Mouse (Mus musculus): ENCODE measurements at regions not wholly inside any gene's neighbourhood (a gene's known extent, or its start where the extent isn't known, plus 50 kb on each side); places are given as distances from the start of the nearest gene placed in this dataset.
A peak's percentile ranks its signal among the peaks of the same experiment; 100 is the strongest.
"Not testable (repeated sequence)": the region's sequence is repeated elsewhere in the genome, so short reads cannot be mapped to it uniquely, and the experiment has no call there.

DNA sequence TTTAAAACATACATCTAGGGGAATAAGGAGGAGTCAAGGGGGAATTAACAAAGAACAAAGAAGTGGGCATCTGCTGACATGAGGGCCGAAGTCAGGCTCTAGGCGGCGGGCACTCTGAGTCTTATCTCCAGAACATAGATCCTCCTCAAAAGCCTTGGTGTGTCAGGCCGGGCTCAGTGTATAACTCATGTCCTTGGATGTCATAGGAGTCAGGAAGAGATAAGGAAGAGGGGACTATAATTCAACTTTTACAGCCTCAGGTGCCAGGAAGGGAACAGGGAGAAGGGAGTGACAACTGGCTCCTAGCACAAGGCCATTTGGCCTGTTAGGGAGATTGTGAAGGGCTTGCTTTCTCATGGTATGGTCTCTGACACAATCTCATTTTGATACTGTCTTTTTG is 185.9 kb upstream of the Ube2e2 start:
- not testable (repeated sequence) for H3K36me3 ChIP-seq; H3K9me3 ChIP-seq (replicated peaks); H3K4me1 ChIP-seq; H3K27ac ChIP-seq; ATAC-seq; H3K4me3 ChIP-seq; H3K9ac ChIP-seq; H3K4me2 ChIP-seq; H3K27me3 ChIP-seq (replicated peaks)
- whole genome bisulfite sequencing (ENCODE audit: insufficient replicate concordance): 78% methylated on average over 4 of the region's 4 CpGs

- Histone ChIP-seq H3K27me3 (replicated peaks) (no peaks in the 10 kb centered on the region), H3K9me3 (replicated peaks) (no peaks in the 10 kb centered on the region), H3K4me3 (peak overlapping the region; percentile 33), H3K27ac (no peak overlapping the region), H3K4me2 (peak overlapping the region; percentile 57), H3K4me1 (peaks cover 5% of the 10 kb centered on the region; the same call in 1 of the 2 replicates), H3K36me3 (no peaks in the 10 kb centered on the region), H3K9ac (no peak overlapping the region)
- 3% methylated on average over 49 of the region's 49 CpGs for WGBS (ENCODE audit: insufficient replicate concordance)
- ATAC-seq: peak; percentile 30; the same call in 1 of the 2 replicates
These were observed 148.1 kb upstream of the Ube2e2 start for GRCm38 (mm10) chr14:19041984-19042760.

DNA sequence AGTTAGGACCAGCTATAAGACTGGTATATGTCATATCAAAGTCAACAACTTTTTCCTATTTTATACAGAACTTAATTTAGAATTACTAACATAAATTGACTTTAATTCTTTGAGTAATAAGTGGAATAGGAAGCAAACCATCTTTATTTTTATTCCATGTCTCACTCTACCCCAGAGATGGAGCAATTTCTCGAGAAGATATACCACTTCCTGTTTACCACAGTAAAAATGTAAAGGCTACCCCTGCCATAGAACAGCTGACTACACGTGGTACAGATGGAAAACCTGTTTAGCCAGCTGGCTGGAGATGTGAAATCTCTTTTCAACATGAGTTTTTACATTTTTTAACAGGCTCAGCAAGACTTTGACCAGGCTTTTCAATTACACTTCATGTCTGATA is 126.0 kb upstream of the Ube2e2 start:
- Histone ChIP-seq H3K4me2 (no peak overlapping the region), H3K4me3 (no peak overlapping the region), H3K4me1 (no peaks in the 10 kb centered on the region), H3K27me3 (replicated peaks) (no peaks in the 10 kb centered on the region), H3K9ac (no peak overlapping the region), H3K27ac (no peak overlapping the region), H3K36me3 (no peaks in the 10 kb centered on the region), H3K9me3 (replicated peaks) (no peaks in the 10 kb centered on the region)
- no peak for ATAC-seq
- 14% methylated on average over 2 of the region's 2 CpGs for WGBS (ENCODE audit: insufficient replicate concordance)

DNA sequence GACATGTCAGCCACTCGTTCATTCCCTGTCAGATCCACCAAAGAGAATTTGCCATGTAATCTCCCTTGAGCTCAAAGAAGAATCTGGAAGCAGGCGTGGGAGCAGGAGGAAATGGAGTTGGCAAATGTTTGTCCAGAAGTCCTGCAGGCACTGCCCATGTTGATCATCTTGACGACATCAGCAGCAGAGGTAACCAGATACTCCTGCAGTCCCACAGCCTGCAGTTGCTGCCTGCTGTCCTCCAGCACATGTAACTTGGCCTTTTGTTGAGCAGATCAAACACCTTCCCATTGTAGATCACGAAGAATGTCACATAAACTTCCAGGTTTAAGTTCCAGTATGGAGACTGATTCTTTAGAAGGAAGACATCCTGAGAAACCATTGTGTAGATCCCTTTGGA is 121.3 kb upstream of the Ube2e2 start:
- Histone ChIP-seq H3K27ac (no peak overlapping the region), H3K27me3 (replicated peaks) (no peaks in the 10 kb centered on the region), H3K4me1 (no peaks in the 10 kb centered on the region), H3K9ac (no peak overlapping the region), H3K4me3 (no peak overlapping the region), H3K9me3 (replicated peaks) (no peaks in the 10 kb centered on the region), H3K4me2 (no peak overlapping the region), H3K36me3 (no peaks in the 10 kb centered on the region)
- 46% methylated on average over 4 of the region's 4 CpGs for WGBS (ENCODE audit: insufficient replicate concordance)
- ATAC-seq: no peak

GRCm38 (mm10) chr14:19013558-19013957 is 119.5 kb upstream of the Ube2e2 start:
- not testable (repeated sequence) for H3K9me3 ChIP-seq (replicated peaks); ATAC-seq; H3K27me3 ChIP-seq (replicated peaks); H3K27ac ChIP-seq; H3K4me1 ChIP-seq; H3K4me3 ChIP-seq; H3K9ac ChIP-seq; H3K36me3 ChIP-seq; H3K4me2 ChIP-seq
- WGBS (ENCODE audit: insufficient replicate concordance): 72% methylated on average over 2 of the region's 2 CpGs

DNA sequence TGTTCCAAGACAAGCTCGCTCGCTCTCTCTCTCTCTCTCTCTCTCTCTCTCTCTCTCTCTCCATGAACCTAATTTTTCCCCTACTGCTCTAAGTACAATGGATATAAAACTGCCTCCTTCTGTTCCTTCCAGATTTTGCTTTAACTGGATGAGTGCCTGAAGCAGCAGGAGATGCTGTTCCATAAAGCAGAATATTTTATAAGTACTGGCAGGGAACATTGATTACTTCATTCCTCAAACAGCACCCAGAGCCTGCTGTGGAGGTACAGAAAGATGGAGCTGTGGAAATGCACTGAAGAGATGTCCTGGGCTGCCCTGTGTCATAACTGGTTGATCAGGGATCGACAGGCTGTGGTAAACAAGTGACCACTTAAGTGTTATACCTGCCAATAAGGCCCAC is 89.8 kb upstream of the Ube2e2 start:
- no peak for ATAC-seq
- WGBS (ENCODE audit: insufficient replicate concordance): 72% methylated on average over 3 of the region's 3 CpGs
- Histone ChIP-seq H3K36me3 (no peaks in the 10 kb centered on the region), H3K4me1 (no peaks in the 10 kb centered on the region), H3K27ac (no peak overlapping the region), H3K27me3 (replicated peaks) (no peaks in the 10 kb centered on the region), H3K4me2 (no peak overlapping the region), H3K9ac (no peak overlapping the region), H3K9me3 (replicated peaks) (no peaks in the 10 kb centered on the region), H3K4me3 (no peak overlapping the region)

DNA sequence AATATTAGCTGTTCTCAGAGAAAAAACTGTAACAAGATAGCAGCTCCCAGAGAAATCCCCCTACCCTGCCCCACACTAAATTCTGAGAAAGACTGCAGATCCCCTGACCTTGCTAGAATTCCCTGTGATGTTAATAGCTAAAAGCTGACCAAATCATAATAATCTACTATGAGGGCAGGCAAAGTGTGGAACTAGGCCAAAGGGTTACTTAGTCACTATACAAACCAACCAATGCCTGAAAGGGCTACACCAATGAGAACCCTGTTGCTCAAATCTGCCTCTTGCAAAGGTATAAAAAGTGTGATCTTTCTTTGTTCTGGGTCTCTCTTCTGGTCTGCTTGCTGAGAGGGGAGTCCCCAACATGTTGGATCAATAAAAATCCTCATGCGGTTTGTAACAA is 69.8 kb upstream of the Ube2e2 start:
- Histone ChIP-seq H3K9me3 (replicated peaks) (no peaks in the 10 kb centered on the region), H3K27ac (no peak overlapping the region), H3K4me3 (no peak overlapping the region), H3K4me1 (no peaks in the 10 kb centered on the region), H3K27me3 (replicated peaks) (no peaks in the 10 kb centered on the region), H3K9ac (no peak overlapping the region), H3K4me2 (no peak overlapping the region), H3K36me3 (no peaks in the 10 kb centered on the region)
- WGBS (ENCODE audit: insufficient replicate concordance): 83% methylated on average over 1 of the region's 1 CpGs
- no peak for ATAC-seq

DNA sequence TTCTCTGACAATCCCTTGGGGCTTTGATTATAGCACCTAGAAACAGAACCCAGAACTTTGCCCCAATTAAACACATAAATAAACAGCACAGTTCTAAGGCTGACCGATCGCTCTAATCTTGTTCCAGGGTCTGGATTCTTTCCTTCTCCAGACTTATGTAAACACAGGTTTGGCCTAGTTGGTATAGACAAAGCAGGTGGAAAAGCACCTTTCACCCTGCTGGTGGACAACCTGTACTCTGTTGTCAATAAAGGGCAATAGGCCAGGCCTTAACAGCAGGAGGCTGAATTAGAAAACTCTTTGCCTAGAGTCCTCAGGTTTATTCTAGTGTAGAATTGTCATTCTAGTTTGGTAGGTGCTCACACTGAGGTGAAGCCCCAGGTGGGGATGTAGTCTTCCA is 69.2 kb upstream of the Ube2e2 start:
- Histone ChIP-seq H3K27me3 (replicated peaks) (no peaks in the 10 kb centered on the region), H3K4me1 (no peaks in the 10 kb centered on the region), H3K36me3 (no peaks in the 10 kb centered on the region), H3K9ac (no peak overlapping the region), H3K9me3 (replicated peaks) (no peaks in the 10 kb centered on the region), H3K4me3 (no peak overlapping the region), H3K27ac (no peak overlapping the region), H3K4me2 (no peak overlapping the region)
- WGBS (ENCODE audit: insufficient replicate concordance): 63% methylated on average over 2 of the region's 2 CpGs
- ATAC-seq: 0 out of 2 replicates have a peak, but pooled peaks have one; percentile 21
